Mouse (Mus musculus) embryonic facial prominence, embryonic 11.5 days (tissue): ENCODE measurements around the gene Ston2. TPM values are rescaled to one million over a fixed set of nuclear protein-coding genes. Genes with fewer than 3 reads are reported as not detected.

ENCODE experiments used
- ATAC-seq: fragments of 200-750 bp; cut with Nextera tagmentation; replicated peaks from 2 replicates; pipeline ENCODE4 v1.8.0; 2017; ENCODE audit warnings: low read depth; ENCODE audit not compliant: insufficient number of reproducible peaks, low FRiP score, low TSS enrichment
- DNase-seq: peaks from one replicate; pipeline ENCODE4 v3.0.0-alpha.2; 2015; ENCODE audit warnings: low spot score
- H3K27ac ChIP-seq: fragments of 300-500 bp; sonication (generic); replicated peaks from 2 replicates; pipeline ENCODE4 v1.5.1; 2014; ENCODE audit warnings: mild to moderate bottlenecking, low read depth, low read length, control low read depth
- H3K27me3 ChIP-seq: fragments of 300-500 bp; sonication (generic); 2 replicates; pipeline ENCODE4 v1.6.1; 2014; ENCODE audit warnings: mild to moderate bottlenecking, low read length, moderate library complexity, mixed read lengths; ENCODE audit not compliant: control insufficient read depth, insufficient read depth
- H3K36me3 ChIP-seq: fragments of 300-500 bp; sonication (generic); replicated peaks from 2 replicates; pipeline ENCODE4 v1.6.1; 2014; ENCODE audit warnings: low read depth, mild to moderate bottlenecking, low read length, moderate library complexity, mixed read lengths; ENCODE audit not compliant: control insufficient read depth, insufficient read depth
- H3K4me1 ChIP-seq: fragments of 300-500 bp; sonication (generic); 2 replicates; pipeline ENCODE4 v1.6.1; 2014; ENCODE audit warnings: low read length, mixed read lengths; ENCODE audit not compliant: control insufficient read depth, insufficient read depth
- H3K4me2 ChIP-seq: fragments of 300-500 bp; sonication (generic); 2 replicates; pipeline ENCODE4 v1.6.1; 2014; ENCODE audit warnings: low read depth, mild to moderate bottlenecking, control low read depth, low read length, moderate library complexity
- H3K4me3 ChIP-seq: fragments of 300-500 bp; sonication (generic); 2 replicates; pipeline ENCODE4 v1.5.1; 2014; ENCODE audit warnings: low read depth, low read length, control low read depth
- H3K9ac ChIP-seq: fragments of 300-500 bp; sonication (generic); replicated peaks from 2 replicates; pipeline ENCODE4 v1.6.1; 2014; ENCODE audit warnings: mild to moderate bottlenecking, control low read depth, low read length
- H3K9me3 ChIP-seq: fragments of 300-500 bp; sonication (generic); replicated peaks from 2 replicates; pipeline ENCODE4 v1.6.1; 2016; ENCODE audit warnings: mild to moderate bottlenecking, low read length, inconsistent platforms, mixed read lengths; ENCODE audit not compliant: control insufficient read depth
- WGBS: fragments of 180-500 bp; shearing (Covaris S2); extraction: QIAGEN DNeasy Blood & Tissue Kit; methylation state at CpG from one replicate; pipeline ENCODE4 v1.1.7; 2014; 5-methylcytosine and 5-hydroxymethylcytosine counted together
- polyA plus RNA-seq: library from polyadenylated mRNA; unstranded; fragments of >200 nt; fragmentation: Nextera tagmentation; extraction: Ambion mirVana; gene quantifications from 2 replicates; pipeline ENCODE4 v1.2.1, GENCODE M21; 2014

Ston2 gene
- polyA plus RNA-seq, 1 experiment from 2014 or later, result 5.4 TPM

DNA sequence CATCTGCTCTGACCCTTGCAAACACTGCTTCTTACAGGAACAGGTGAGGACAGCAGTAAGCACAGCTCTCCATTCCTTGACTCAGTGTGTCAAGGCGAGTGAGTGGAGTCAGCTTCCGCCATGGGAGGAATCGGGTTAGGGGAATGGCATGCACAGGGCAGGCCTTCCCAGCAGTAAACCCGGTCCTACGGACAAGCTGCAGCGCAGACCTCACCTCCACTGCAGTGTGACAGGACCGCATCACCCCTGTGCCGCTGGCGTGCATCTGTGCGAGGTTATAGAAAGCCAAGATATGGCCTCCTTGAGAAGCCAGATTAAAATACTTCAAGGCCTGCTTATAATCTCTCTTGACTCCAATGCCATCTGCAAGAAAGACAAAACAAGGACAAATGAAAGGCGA, 27.4 kb upstream of the Ston2 start:
- 94% methylated on average over 11 of the region's 11 CpGs for WGBS
- ATAC-seq (no peak), DNase-seq (no peak)
- Histone ChIP-seq H3K36me3 (peaks cover 5% of the 10 kb centered on the region; the same call in 1 of the 2 replicates), H3K9me3 (no peaks in the 10 kb centered on the region), H3K27ac (no peak overlapping the region), H3K4me2 (no peak overlapping the region), H3K27me3 (no peaks in the 10 kb centered on the region), H3K4me1 (no peaks in the 10 kb centered on the region), H3K4me3 (no peak overlapping the region), H3K9ac (no peak overlapping the region)

DNA sequence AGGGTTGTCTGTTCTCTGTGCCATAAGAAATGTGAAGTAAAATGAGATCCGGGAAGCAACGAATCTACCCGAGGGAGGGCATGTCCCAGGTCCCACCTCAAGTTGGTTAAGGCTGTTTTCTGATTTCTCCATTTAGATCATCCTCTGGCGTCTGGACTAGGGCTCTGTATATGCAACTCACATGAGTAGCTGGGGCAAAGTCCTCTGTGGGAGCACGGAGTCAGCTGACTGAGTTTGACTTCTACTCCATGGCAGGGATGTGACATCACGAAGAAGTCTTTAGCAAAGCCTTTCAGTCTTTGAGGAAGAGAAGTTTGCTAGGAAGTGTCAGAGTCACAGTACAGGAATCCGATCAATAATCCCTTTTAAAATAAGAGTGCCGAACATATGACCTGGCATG, 20.7 kb upstream of the Ston2 start:
- H3K4me3 ChIP-seq, result no peak overlapping the region
- no peak overlapping the region for H3K27ac ChIP-seq
- peaks cover 2% of the 10 kb centered on the region for H3K36me3 ChIP-seq
- ATAC-seq (no peak), DNase-seq (no peak)
- H3K27me3 ChIP-seq, result no peaks in the 10 kb centered on the region
- H3K4me2 ChIP-seq, result no peak overlapping the region
- no peaks in the 10 kb centered on the region for H3K9me3 ChIP-seq
- H3K9ac ChIP-seq, result no peak overlapping the region
- WGBS, result 89% methylated on average over 8 of the region's 8 CpGs
- no peaks in the 10 kb centered on the region for H3K4me1 ChIP-seq

- 82% methylated on average over 6 of the region's 6 CpGs for WGBS
- DNase-seq (no peak), ATAC-seq (no peak)
- Histone ChIP-seq H3K4me3 (no peak overlapping the region), H3K27me3 (no peaks in the 10 kb centered on the region), H3K9me3 (no peaks in the 10 kb centered on the region), H3K27ac (no peak overlapping the region), H3K9ac (no peak overlapping the region), H3K36me3 (peaks cover 2% of the 10 kb centered on the region), H3K4me1 (no peaks in the 10 kb centered on the region), H3K4me2 (no peak overlapping the region)
Measured at GRCm38 (mm10) chr12:91807761-91808160, 19.6 kb upstream of the Ston2 start.

DNA sequence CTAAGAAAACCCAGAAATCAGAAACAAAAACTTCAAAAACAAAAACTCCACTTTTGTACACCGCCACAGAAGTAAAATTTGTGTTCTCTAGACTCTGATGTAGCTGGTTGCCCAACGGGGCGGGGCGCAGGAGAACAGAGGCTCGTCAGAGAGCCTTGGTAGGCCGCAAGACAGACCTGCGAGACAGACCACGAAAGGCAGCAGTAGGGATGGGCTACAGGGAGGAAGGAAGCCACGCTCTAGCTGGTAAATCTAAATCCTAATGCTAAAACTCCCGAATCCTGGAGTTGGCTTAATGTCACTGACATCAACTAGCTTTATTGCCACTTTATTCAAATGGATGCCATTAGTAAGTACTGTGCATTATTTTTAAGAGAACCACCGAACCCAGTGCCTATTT, 18.9 kb upstream of the Ston2 start:
- Histone ChIP-seq H3K4me1 (no peaks in the 10 kb centered on the region), H3K36me3 (peaks cover 2% of the 10 kb centered on the region), H3K9me3 (no peaks in the 10 kb centered on the region), H3K4me2 (no peak overlapping the region), H3K4me3 (no peak overlapping the region), H3K27ac (no peak overlapping the region), H3K9ac (no peak overlapping the region), H3K27me3 (no peaks in the 10 kb centered on the region)
- DNase-seq (no peak), ATAC-seq (no peak)
- WGBS, result 91% methylated on average over 11 of the region's 11 CpGs

- Histone ChIP-seq H3K9ac (no peak overlapping the region), H3K9me3 (no peaks in the 10 kb centered on the region), H3K4me2 (no peak overlapping the region), H3K4me3 (no peak overlapping the region), H3K27ac (no peak overlapping the region), H3K27me3 (no peaks in the 10 kb centered on the region), H3K4me1 (no peaks in the 10 kb centered on the region), H3K36me3 (no peaks in the 10 kb centered on the region; the same call in 1 of the 2 replicates)
- 71% methylated on average over 3 of the region's 3 CpGs for WGBS
- ATAC-seq, result no peak
- no peak for DNase-seq
Measured at GRCm38 (mm10) chr12:91804262-91804661, 16.1 kb upstream of the Ston2 start.

- Histone ChIP-seq H3K27me3 (no peaks in the 10 kb centered on the region), H3K9ac (no peak overlapping the region), H3K9me3 (no peaks in the 10 kb centered on the region), H3K36me3 (no peaks in the 10 kb centered on the region), H3K4me3 (no peak overlapping the region), H3K4me1 (no peaks in the 10 kb centered on the region), H3K4me2 (no peak overlapping the region), H3K27ac (no peak overlapping the region)
- DNase-seq (no peak), ATAC-seq (no peak)
- WGBS, result 87% methylated on average over 13 of the region's 13 CpGs
Measured at GRCm38 (mm10) chr12:91803207-91803932, 15.2 kb upstream of the Ston2 start.

GRCm38 (mm10) chr12:91802586-91803206, 14.5 kb upstream of the Ston2 start:
- Histone ChIP-seq H3K4me3 (no peak overlapping the region), H3K9me3 (no peaks in the 10 kb centered on the region), H3K36me3 (no peaks in the 10 kb centered on the region), H3K9ac (no peak overlapping the region), H3K4me2 (no peak overlapping the region), H3K27me3 (no peaks in the 10 kb centered on the region), H3K4me1 (no peaks in the 10 kb centered on the region), H3K27ac (no peak overlapping the region)
- DNase-seq (no peak), ATAC-seq (no peak)
- WGBS, result 90% methylated on average over 12 of the region's 12 CpGs

- Histone ChIP-seq H3K4me3 (no peak overlapping the region), H3K27me3 (no peaks in the 10 kb centered on the region), H3K9me3 (no peaks in the 10 kb centered on the region), H3K27ac (no peak overlapping the region), H3K4me1 (no peaks in the 10 kb centered on the region), H3K9ac (no peak overlapping the region), H3K4me2 (no peak overlapping the region), H3K36me3 (no peaks in the 10 kb centered on the region)
- DNase-seq (no peak), ATAC-seq (no peak)
- WGBS, result 76% methylated on average over 6 of the region's 6 CpGs
Measured at GRCm38 (mm10) chr12:91800861-91801385, 12.7 kb upstream of the Ston2 start.
